Mouse (Mus musculus): ENCODE measurements around the gene H2-DMb2.

H2-DMb2 gene

DNA sequence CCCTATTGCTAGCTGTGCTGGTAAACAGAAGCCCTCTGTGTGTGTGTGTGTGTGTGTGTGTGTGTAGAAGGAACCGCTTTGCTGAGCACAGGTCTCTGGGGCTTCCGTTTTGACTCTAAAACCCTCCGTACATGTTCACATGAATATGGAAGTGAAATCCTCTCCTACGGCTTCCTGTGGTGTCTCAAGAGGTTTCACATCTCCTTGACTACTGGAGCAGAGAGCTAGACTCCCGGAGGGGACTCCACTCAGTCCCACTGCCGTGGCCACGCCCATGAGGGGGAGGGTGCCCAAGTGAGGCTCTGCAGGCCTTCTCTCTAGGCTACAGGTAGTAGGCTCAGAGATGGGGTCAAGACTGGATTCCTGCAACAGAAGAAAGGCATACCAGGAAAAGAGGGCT is at the start of gene H2-DMb2:
TSS of gene H2-DMb2 (plus strand) at position 275 of the 400 bp plus-strand sequence.
- peak; percentile 54 to 86 for DNase-seq (ENCODE audit: low spot score in 2 of 2)

DNA sequence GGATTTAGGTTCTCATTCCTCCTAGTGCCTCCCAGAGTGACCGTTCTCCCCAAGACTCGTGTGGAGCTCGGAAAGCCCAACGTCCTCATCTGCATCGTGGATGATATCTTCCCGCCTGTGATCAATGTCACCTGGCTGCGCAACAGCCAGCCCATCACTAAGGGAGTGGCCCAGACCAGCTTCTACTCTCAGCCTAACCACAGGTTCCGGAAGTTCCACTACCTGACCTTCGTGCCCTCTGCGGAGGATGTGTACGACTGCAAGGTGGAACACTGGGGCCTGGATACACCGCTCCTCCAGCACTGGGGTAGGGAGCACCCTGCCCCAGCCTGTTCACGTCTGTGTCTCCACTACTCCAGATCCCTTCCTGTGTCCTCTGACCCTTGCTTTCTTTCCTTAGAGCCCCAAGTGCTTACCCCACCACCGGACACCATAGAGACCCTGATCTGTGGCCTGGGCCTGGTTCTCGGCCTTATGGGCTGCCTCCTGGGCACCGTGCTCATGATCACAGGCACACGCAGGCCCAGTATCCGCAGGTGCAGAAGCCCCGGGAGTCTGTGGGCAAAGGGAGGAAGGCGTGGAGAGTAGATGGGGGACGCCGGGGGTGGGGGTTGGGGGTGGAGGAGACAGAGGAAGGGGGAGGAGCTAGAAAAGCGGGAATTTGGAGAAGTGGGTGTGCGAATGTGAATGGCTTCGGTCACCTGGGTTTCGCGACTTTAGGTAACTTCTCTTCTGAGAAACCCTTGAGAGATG is 48.6 kb upstream of the H2-DMb2 start:
- DNase-seq (ENCODE audit: low spot score in 2 of 2) = no peak

DNA sequence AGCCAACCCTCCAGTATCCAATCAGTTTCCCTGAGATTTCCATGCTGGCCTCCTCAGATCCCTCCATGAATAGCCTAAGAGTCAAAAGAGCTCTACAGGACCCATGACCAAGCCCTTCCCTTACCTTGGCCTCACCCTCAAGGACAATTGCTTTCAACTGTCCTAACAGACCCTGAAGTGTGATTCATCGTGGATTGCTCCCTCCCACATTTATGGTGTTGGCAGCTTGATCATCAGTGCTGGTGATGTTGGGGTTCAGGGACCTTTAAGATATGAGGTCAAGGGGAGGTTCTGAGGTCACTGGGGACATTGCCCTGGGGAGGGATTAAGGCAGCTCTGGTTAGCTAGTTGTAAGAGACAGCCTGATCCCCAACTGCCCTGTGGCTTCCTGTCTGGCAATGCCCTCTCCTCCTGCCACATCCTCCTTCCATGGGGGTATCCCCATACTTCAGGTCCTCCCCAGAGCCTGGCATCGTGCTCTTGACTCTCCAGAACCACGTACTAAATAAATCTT is 46.6 kb upstream of the H2-DMb2 start:
- no peak for DNase-seq (ENCODE audit: low spot score in 2 of 2)

DNA sequence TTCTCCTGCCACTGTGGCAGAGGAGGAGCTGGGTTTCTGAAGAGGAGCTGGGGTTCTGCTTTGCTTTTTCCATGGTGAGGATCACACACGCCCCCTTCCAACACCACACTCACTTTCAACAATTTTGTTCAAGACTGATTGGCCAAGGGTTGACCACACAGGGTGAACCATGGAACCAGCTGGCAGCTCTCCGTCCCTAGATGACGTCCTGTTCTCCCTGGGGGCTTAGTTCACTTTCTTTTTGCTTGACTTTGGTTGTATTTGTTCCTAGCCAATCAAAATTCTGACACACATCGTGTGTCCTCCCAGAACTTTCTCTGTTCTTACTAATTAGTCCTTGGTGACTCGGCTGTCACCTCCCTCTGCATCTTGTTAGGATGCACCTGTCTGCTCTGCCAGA is 45.8 kb upstream of the H2-DMb2 start:
- DNase-seq (ENCODE audit: low spot score in 2 of 2) = no peak

DNA sequence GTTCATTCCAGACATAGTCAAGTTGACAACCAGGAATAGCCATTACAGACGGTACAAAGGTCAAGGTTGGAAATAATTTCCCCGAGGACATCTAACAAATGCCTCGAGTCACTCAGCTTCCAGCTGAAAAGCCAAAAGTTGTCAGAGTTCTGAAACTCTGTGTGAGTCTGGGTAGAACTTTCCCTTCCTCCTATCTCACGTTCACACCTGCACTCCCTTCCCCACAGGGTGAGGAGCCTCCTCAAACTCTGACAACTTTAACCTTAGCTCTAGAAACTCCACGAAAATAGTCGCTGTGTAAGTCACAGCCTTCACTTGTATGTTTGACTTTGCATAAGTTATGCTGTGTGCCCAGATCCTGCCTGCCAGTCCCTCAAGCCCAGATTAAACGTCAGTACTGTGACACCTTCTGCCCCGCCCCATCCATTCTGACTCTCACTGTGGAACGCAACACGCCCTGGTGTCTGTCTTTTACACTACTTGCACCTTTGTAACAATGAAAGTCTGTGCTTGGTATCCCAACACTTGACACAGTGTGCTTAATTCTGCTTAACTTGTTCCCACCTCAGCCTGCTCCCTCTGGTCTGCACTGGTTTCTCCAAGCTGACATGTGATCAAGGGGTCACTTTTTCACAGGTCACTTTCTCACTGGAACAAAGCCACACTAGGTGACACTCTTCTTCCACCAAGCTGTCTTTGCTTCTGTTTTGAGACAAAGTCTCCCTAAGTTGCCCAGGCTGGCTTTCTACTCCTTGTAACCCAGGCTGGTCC is 44.2 kb upstream of the H2-DMb2 start:
- DNase-seq (ENCODE audit: low spot score in 2 of 2) = no peak

DNA sequence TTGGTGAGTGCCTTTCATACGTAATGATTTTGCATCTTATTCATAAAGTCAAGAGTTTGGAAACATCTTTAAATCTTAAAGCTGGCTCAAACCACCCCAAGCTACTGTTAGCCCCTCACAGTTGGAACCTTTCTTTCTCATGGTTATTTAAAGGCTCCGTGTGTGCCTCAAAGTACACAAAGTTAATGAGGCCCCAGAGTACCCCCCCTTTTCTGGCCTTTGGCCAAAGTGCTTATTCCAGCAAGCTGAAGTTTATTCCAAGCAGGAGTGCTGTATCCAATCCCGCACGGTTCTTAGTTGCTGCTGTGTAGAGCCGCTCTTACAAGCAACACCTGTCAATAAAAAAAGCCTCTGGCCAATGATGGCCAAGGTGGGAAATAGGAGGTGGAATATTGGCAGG is 43.6 kb upstream of the H2-DMb2 start:
- DNase-seq (ENCODE audit: low spot score in 2 of 2) = no peak

DNA sequence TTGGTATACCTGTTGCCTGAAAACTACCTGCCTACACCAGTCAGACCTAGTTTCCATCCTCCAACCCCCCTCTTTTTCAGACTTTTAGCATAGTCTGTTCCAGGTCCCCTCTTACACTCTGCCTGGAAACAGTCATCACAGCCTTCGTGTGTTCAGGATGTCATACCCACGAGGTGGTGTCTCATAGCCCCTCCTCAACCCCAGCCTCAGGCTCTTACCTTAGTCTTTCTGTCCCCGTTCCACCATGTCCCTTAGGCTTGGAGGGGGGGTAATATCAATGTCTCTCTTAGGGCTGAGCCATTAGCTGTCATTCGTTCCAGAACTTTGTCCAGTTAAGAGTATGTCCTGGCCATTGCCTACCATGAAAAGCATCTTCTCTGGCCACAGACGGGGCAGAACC is 41.9 kb upstream of the H2-DMb2 start:
- no peak for DNase-seq (ENCODE audit: low spot score in 2 of 2)

DNA sequence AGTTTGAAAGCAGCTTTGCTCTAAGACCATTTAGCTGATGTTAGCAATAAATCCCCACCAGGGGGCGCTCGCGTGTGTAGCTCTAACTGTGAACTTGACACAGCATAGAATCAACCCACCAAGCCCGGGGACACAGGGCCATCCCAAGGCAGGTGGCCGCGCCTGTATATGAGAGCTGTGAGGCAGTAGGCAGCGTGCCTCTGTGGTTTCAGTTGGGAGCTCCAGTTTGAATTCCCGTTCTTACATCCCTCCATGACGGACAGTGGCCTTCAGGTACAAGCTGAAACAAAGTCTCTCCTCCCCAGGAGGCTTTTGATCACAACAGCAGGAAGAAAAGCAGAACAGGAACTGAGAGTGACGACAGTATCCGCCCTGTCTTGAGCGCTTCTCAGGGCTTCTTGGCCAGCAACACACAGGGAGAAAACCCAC is 41.5 kb upstream of the H2-DMb2 start:
- DNase-seq (ENCODE audit: low spot score in 2 of 2) = peak; percentile 77 to 92

DNA sequence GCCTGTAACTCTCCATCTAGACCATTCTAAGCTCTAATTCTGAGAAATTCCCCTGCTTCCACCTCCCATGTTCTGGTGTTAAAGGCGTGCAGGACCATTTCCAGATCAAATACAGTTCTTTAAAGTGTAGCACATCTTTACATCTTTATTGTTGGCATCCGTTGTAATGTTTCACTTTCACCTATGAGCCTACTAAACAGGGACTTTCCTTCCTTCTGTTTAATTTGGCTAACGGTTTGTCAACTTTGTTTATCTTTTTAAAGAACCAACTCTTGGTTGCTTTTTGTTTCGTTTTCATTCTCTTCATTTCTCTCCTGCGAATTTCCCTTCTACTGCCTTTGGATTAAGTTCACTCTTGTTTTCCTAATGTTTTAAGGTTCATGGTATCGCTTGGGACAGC is 40.3 kb upstream of the H2-DMb2 start:
- no peak for DNase-seq (ENCODE audit: low spot score in 2 of 2)

DNA sequence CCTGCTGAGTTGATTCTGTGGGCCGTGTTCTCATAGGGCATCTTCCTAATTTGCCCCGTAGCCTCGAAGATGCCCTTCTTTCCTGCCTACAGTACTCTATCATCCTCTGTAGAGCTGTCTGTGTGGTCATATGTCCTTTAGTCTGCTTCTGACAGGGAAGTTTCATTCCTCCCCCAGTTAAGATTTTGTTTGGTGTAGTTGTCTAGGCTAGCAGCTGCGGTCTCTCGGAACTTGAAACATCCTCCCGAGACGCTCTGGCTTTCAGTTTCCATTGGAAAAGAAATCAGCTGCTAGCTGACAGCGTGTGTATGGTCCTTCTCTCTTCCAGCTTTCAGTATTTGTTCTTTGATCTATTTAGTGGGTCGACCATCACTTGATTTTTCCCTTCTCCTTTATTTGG is 38.3 kb upstream of the H2-DMb2 start:
- no peak for DNase-seq (ENCODE audit: low spot score in 2 of 2)

DNA sequence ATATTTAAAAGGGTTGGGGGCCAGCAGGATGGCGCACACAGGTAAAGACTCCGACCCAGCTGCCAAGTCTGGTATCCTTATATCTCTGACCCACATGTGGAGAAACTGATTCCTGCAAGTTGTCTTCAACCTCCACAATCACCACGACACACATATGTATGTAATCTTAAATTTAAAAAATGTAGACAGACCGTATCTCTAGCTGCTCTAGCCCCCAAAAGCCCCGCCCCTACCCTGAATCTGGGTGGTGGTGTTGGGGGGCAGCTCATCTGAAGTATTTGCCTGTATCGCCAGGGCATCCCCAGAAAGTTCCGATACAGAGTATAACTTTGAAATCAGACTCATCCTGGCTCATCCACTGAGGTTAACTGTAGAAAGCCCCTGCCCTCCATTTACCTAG is 36.6 kb upstream of the H2-DMb2 start:
- DNase-seq (ENCODE audit: low spot score in 2 of 2) = no peak

DNA sequence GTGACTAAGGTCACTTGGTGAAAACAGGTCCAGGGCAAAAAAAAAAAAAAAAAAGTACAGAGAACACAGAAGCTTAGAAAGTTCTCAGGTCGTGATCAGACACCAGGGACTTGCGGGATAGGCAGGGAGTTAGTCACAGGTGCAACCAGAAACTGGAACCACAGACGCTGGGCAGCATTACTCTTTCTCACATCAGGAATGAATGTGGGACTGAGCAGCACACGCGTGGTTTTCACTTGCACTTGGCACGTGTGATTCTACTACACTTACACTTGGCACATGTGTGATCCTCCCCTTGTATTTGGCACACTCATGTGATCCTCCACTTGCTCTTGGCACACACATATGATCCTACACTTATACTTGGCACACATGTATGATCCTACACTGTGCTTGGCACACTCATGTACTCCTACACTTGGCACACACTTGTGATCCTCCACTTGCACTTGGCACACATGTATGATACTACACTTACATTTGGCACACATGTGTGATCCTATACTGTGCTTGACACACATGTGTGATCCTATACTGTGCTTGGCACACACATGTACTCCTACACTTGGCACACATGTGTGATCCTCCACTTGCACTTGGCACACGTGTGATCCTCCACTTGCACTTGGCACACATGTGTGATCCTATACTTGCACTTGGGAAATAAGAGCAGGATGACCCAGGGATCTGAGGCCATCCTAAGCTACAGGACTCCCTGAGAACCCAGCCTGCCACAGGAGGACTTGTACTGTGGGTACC is 35.8 kb upstream of the H2-DMb2 start:
- no peak for DNase-seq (ENCODE audit: low spot score in 2 of 2)

DNA sequence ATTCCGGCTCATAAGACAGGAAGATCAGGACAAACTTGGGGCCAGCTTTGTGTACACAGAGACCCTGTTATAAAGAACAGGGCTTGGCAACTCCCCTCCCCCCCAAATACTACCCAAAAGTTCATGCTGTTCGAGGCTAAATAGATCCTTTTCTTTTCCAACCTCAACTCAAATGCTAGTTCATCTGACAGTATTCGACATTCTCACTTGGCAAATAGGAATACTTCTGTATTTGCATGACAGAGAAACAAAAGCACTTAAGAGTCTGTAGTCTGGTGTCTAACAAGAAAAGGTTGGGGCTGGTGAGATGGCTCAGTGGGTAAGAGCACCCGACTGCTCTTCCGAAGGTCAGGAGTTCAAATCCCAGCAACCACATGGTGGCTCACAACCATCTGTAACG is 34.6 kb upstream of the H2-DMb2 start:
- no peak for DNase-seq (ENCODE audit: low spot score in 2 of 2)

DNA sequence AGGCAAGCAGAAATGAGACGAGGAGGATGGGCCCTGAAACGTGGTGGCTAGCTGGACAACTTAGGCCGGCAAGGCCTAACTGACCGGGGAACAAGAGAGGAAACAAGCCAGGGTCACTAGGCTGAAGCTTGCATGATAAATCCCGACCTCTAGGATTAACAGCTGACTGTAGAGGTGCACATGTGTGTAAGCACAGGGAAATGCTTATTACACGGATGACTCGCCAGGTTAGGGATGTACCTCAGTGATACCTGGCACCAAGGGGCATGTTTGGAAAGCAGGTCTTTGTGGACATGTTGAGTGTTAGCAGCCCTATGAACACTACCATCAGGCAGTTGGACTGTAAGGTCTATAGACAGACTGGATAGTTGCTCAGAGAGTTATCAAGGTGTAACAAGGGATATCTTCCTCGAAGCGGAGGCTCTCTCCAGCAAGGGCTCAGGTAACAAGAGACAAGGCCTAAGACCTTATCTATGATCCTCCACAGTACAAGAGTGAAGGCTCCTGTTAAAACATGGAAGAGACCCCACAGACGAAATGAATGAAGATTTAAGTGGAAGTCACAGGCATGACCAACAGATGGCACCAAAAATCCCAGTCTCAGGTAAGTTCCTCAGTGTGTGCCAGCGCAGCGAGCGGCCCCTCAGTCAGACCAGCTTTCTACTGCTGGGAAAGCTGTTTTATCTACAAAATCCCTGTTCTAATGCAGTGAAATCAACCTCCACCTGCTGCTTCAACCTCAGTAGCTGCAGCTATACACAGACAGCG is 33.9 kb upstream of the H2-DMb2 start:
- no peak for DNase-seq (ENCODE audit: low spot score in 2 of 2)

DNA sequence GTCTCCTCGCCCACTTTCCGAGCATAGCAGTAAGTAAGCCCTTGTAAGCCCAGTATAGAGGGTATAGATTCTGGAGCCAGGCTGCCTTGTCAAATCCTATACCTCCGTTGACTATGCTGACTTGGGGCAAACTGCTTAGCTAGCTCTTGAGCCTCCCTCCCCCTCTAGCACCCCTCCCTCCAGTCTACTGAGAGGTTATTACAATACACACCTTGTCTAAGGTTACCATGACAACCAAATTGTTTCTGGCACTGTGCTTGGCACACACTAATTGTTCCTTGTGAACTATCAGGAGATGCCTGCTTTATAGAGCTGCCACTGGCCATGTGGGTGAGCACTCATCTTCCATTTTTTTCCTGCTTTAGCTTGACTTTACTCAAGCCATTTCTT is 33.3 kb upstream of the H2-DMb2 start:
- no peak for DNase-seq (ENCODE audit: low spot score in 2 of 2)

DNA sequence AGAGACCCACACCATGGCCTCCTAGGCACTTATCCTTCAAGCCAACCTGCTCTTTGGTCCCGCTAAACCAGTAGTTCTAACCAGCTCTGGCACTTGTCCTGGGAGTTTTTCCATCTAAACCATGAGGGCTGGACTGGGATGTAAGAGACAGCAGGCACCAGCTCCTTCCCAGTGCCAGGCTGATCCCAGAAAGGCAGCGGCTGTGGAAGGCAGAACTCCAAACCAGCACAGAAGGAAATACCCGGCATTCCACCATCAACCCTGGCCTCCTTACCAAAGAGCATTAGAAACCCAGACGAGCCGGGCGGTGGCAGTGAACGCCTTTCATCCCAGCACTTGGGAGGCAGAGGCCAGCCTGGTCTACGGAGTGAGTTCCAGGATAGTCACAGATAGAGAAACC is 32.8 kb upstream of the H2-DMb2 start:
- DNase-seq (ENCODE audit: low spot score in 2 of 2) = no peak

DNA sequence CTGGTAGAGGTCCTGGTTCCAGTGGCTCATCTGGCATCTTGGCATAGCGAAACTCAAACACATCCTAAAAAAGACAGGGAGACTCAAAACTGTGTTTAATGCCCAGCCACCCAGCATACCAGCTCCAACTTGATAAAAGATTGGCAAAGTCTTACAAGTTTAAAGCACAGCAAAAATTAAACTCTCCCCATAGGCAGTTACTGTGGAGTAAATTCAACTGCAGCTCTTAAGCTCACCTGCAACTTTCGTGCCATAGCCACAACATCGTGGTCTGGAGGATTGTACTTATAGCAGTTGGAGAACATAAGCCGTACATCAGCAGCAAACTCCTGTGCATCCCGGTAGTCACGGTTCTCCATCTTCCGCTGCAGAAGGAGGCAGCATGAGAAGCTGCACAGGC is 29.0 kb upstream of the H2-DMb2 start:
- no peak for DNase-seq (ENCODE audit: low spot score in 2 of 2)

DNA sequence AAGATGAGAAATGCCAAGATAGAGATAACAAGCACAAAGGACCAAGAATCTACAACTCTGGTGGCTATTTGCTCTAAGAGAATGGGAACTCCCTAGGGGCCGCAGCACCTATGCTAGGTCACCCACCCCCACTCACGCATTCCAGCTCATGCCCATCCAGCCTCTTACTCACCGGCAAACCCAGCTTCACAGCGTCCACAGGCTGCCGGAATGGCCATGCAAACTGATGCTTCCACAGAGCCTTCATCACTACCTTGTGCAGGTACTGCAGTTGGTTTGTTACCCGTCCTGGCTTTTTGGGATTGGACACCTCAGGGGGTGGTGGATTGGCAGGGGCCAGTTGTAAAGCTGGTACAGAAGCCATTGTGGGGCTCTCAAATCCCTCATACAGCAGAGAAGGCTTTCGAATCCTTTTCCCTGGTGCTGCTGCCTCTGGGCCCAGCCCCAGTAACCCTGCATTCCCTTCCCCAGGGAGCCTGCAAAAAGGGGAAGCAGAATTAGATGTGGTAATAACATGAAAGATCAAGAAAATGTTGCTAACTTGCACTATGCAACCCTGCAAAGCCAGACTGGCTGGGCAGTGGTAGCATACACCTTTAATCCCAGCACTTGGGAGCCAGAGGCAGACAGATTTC is 26.3 kb upstream of the H2-DMb2 start:
- peak in 1 of 2 experiments; percentile 29 for DNase-seq (ENCODE audit: low spot score in 2 of 2)

DNA sequence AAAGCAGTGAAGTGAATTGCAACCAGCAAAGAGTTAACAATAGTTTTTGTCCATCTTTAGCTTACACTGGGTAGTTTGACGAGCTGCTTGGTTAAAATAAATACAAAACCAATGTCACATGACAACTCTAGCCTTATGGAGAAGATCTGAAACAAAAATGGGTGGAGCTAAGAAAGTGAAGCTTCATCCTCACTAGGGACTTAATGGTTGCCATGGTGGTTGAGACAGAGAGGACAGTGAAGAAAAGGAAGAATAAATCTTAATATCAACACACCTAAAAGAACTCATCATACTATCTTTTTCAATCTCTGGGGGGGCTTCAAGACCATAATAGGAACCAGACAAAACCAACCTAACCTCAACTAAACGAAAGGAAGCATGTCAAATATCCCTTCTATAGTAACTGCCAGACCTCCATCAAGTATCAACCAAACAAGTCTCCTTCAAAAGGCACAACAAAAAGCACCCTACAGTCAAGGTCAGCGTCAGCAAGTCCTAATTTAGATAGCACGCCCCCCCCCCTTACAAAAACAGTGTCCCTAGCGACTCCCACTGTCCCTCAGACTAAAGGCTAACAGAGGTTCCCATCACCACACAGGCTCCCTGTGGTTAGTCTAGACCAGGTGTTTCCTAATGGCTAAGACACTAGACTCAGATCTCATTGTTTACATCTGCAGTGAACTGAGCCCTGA is 25.5 kb upstream of the H2-DMb2 start:
- DNase-seq (ENCODE audit: low spot score in 2 of 2) = no peak

DNA sequence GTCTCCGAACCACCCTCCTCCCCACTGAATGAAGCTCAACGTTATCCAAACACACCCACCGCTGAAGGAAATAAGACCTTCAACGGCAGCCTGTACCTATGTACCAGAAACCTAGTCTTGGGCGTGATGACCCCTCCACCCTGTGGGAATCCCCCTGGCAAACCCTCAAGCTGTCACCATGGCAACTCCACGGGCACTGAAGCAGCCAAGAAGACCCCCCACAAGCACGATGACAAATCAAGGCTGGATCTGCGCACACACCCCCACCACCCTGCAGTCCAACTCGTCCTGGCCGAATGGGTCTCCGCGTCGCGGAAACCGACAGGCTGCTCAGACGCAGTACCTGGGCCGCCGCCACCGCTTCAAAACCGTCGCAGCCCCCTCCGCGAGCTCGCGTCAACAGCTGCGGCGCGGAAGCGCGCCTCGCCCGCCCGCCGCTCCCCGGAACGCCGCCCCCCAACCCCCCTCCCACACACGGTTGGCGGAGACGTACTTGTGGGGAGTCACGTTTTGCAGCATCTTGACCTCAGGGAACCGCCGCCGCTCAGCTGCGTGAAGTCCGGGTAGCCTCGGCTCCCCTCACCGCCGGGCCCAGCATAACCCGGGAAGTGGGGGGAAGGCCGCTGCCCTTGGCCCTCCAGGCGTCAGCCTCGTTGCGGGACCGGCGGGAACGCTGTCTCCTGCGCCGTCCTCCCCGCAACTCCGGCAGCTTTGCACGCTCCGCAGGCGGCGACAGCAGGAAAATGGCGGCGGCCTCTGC is 24.8 kb upstream of the H2-DMb2 start:
- peak; percentile 43 to 46 for DNase-seq (ENCODE audit: low spot score in 2 of 2)

Data from heart, adult 9 months (tissue).